Mouse (Mus musculus) hindbrain, embryonic 13.5 days (tissue): ENCODE measurements at regions not wholly inside any gene's neighbourhood (a gene's known extent, or its start where the extent isn't known, plus 50 kb on each side); places are given as distances from the start of the nearest gene placed in this dataset.

Experiments
- ATAC-seq: fragments of 200-750 bp; cut with Nextera tagmentation; 2 replicates; pipeline ENCODE4 v1.8.0; 2017; ENCODE audit warnings: moderate TSS enrichment; ENCODE audit not compliant: low FRiP score
- H3K27ac ChIP-seq: fragments of 300-500 bp; sonication (generic); 2 replicates; pipeline ENCODE4 v1.5.1; 2015; ENCODE audit warnings: inconsistent platforms, mild to moderate bottlenecking, moderate library complexity
- H3K27me3 ChIP-seq: fragments of 300-500 bp; sonication (generic); 2 replicates; pipeline ENCODE4 v1.6.1; 2015; ENCODE audit warnings: mild to moderate bottlenecking, inconsistent platforms
- H3K36me3 ChIP-seq: fragments of 300-500 bp; sonication (generic); 2 replicates; pipeline ENCODE4 v1.6.1; 2015; ENCODE audit warnings: mild to moderate bottlenecking, inconsistent platforms
- H3K4me1 ChIP-seq: fragments of 300-500 bp; sonication (generic); replicated peaks from 2 replicates; pipeline ENCODE4 v1.6.1; 2015; ENCODE audit warnings: inconsistent platforms
- H3K4me2 ChIP-seq: fragments of 300-500 bp; sonication (generic); 2 replicates; pipeline ENCODE4 v1.6.1; 2015; ENCODE audit warnings: inconsistent platforms, mild to moderate bottlenecking, moderate library complexity
- H3K4me3 ChIP-seq: fragments of 300-500 bp; sonication (generic); 2 replicates; pipeline ENCODE4 v1.5.1; 2015; ENCODE audit warnings: mild to moderate bottlenecking, inconsistent platforms
- H3K9ac ChIP-seq: fragments of 300-500 bp; sonication (generic); 2 replicates; pipeline ENCODE4 v1.6.1; 2015; ENCODE audit warnings: mild to moderate bottlenecking, inconsistent platforms
- H3K9me3 ChIP-seq: fragments of 300-500 bp; sonication (generic); 2 replicates; pipeline ENCODE4 v1.6.1; 2016; ENCODE audit warnings: inconsistent platforms
- WGBS: fragments of 180-500 bp; shearing (Covaris S2); methylation state at CpG from one replicate; pipeline ENCODE4 v1.1.7; 2015; 5-methylcytosine and 5-hydroxymethylcytosine counted together

DNA sequence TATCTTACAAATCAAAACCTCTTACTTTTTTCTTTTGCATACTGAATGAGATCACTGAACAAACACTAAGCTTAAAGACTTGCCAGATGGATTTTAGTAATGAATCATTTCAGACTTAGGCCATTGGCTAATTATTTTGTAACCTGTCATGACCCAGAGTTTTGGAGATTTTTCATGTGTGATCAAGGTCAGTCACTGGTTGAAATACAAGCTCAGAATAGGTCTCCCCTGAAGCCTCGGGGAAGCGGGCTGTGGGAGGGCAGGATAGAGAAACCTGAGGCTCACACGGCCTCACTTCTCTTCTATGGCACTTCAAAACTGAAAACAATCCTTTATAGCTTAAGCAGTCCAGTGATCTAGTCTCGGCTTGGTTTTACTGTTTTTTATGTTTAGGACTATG lies 197.6 kb upstream of the Ednra start:
- 84% methylated on average over 4 of the region's 4 CpGs for WGBS

DNA sequence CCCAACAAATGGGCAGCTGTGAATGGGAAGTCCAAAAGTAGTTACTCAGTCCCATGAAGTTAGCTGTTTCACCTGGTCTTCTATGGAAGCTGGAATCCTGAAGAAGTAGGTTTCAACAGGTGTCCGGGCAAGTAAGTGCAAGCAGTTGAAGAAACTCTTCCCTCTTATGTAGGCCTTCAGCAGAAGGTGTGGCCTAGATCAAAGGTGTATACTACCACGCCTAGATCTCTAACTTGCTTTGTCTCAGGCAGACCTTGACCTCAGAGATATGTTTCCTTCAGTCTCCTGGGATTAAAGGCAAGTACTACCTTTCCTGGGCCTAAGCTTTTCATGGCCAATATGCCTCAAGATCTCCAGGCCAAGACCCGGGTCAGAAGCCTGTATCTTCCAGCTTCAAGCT lies 223.4 kb upstream of the Ednra start:
- WGBS, result 92% methylated on average over 3 of the region's 3 CpGs
- Histone ChIP-seq H3K27me3 (no peaks in the 10 kb centered on the region), H3K4me2 (no peak overlapping the region), H3K36me3 (no peaks in the 10 kb centered on the region), H3K9ac (no peak overlapping the region), H3K4me3 (no peak overlapping the region), H3K9me3 (no peaks in the 10 kb centered on the region), H3K27ac (no peak overlapping the region), H3K4me1 (no peaks in the 10 kb centered on the region)
- no peak for ATAC-seq

More for the DNA sequence above, 197.6 kb upstream of the Ednra start:
- no peak overlapping the region for H3K4me2 ChIP-seq
- no peaks in the 10 kb centered on the region for H3K36me3 ChIP-seq
- H3K9ac ChIP-seq, result no peak overlapping the region
- no peaks in the 10 kb centered on the region for H3K27me3 ChIP-seq
- ATAC-seq, result no peak
- H3K4me3 ChIP-seq, result no peak overlapping the region
- no peaks in the 10 kb centered on the region for H3K4me1 ChIP-seq
- no peak overlapping the region for H3K27ac ChIP-seq
- H3K9me3 ChIP-seq, result peaks cover 4% of the 10 kb centered on the region; the same call in 1 of the 2 replicates

DNA sequence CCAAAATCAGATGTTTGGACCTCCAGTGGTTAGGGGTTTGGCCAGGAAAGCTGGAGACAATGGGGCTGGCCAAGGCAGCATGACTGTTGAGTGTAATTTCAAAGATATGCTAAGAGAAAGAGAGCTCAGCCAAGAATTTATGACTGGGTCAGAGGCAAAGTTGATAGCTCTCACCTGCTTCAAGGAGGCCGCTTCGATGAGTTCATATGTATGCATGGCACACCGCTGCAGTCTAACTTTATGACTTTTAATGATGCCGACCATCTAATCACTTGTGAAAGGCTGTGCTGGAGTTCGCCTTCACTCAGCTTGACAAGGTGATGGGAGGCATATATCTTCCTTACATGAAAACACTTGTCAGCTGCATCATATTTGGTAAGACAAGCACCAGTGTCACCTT lies 225.4 kb upstream of the Ednra start:
- ATAC-seq, result no peak
- Histone ChIP-seq H3K27ac (no peak overlapping the region), H3K27me3 (no peaks in the 10 kb centered on the region), H3K4me2 (no peak overlapping the region), H3K4me3 (no peak overlapping the region), H3K36me3 (no peaks in the 10 kb centered on the region), H3K9me3 (no peaks in the 10 kb centered on the region), H3K4me1 (no peaks in the 10 kb centered on the region), H3K9ac (no peak overlapping the region)
- WGBS, result 93% methylated on average over 5 of the region's 5 CpGs

DNA sequence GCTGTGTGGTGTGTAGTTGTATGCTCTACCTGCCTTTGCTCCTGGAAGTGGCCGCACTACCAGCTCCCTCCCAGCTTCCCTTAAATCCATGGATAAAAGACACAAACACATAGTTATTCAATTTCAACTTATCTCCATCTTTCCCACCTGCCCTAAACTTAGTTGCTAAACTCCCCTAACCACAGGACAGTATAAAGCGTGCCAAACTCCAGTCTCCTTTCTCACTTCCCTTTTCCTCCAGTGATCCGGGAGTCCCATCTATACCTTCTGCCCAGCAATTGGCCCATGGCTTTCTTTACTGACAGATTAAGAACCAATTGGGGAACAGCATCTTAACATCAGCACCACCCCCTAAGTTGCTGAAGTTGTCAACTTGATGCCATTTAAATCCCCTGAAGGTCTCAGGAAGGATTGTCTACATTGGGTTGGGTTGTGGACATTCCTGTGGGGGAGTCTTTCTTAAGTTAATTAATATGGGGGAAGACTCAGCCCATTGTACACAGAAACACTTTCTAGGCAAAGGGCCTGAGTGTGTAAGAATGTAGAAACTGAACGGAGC lies 234.6 kb upstream of the Ednra start:
- Histone ChIP-seq H3K4me3 (no peak overlapping the region), H3K27me3 (no peaks in the 10 kb centered on the region), H3K4me2 (no peak overlapping the region), H3K4me1 (no peaks in the 10 kb centered on the region), H3K9ac (no peak overlapping the region), H3K27ac (no peak overlapping the region), H3K36me3 (no peaks in the 10 kb centered on the region), H3K9me3 (no peaks in the 10 kb centered on the region)
- no peak for ATAC-seq
- 89% methylated on average over 4 of the region's 4 CpGs for WGBS

DNA sequence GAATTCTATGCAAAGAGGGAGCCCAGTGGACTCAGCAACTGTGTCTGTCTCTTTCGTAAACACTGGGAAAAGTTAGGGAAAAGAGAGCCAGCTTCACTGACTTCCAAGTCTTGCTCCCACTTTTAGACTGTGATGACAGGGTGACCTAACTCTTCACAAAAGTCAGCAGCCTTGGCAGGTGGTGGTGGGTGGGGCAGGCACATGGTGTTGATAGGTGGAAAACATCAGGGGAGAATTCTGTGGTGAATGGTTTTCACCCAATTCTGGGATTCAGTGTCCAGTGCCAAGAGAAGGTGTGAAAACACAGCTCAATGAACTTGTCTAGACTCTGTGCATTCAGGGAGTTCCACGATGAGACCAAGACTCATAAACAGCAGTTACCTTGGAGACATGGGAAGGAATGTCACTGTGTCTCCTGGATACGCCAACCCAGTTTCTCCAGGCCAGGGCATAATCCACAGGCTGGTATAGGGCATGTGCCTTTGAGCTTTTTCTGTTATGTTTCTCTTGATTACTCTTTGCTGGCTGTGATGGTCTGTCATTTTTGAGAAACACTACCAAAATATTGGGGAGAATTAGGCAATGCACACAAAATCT lies 238.9 kb upstream of the Ednra start:
- 49% methylated on average over 3 of the region's 3 CpGs for WGBS
- Histone ChIP-seq H3K4me3 (no peak overlapping the region), H3K4me1 (no peaks in the 10 kb centered on the region), H3K9me3 (no peaks in the 10 kb centered on the region), H3K36me3 (no peaks in the 10 kb centered on the region), H3K4me2 (no peak overlapping the region), H3K27me3 (no peaks in the 10 kb centered on the region), H3K9ac (no peak overlapping the region), H3K27ac (no peak overlapping the region)
- no peak for ATAC-seq

DNA sequence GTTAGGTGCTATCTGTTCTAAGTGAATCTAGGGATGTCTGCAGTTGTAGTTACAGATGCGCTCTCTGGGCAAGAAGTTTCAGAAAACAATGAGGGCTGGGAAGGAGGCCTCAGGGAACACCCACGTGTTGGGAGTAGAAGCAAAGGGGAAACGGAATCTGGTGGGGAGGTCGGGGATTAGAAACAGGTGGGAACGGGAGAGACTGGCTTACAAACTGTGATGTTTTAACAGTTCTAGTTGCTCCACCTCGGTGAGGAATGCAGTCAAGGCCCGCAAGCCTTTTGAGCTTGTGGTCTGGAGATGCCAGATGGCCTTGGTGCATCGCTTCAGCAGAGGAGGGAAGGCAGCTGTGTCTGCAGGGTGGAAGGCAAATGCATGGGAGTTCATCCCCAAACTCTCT lies 242.7 kb upstream of the Ttc29 start:
- no peaks in the 10 kb centered on the region for H3K4me1 ChIP-seq
- no peak overlapping the region for H3K9ac ChIP-seq
- H3K9me3 ChIP-seq, result 0 out of 2 replicates have a peak, but pooled peaks cover 2% of the 10 kb centered on the region
- H3K36me3 ChIP-seq, result no peaks in the 10 kb centered on the region
- no peak overlapping the region for H3K4me3 ChIP-seq
- ATAC-seq, result no peak
- no peak overlapping the region for H3K4me2 ChIP-seq
- 75% methylated on average over 8 of the region's 8 CpGs for WGBS
- H3K27me3 ChIP-seq, result no peaks in the 10 kb centered on the region
- H3K27ac ChIP-seq, result no peak overlapping the region

DNA sequence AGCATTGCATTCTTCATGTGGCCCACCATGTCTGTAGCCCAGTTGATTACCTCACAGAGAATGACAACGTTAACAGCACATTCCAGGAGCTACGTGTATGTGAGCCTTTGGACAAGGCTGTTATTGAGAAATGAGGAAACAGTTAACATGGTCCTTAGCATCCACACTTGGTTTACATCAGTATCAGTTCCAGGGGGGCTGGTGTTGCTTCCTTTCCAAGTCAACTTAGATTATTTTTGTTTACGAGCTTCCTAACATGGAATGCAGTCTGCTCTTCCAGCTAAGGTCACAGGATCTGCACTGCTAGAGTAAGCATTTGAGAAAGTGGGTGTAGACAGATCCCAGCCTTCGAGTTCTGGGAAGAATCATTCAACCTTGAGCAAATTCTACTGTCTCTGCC lies 239.4 kb upstream of the Ttc29 start:
- no peak overlapping the region for H3K4me2 ChIP-seq
- H3K27ac ChIP-seq, result no peak overlapping the region
- 78% methylated on average over 4 of the region's 4 CpGs for WGBS
- H3K9me3 ChIP-seq, result 0 out of 2 replicates have a peak, but pooled peaks cover 3% of the 10 kb centered on the region
- no peak overlapping the region for H3K4me3 ChIP-seq
- H3K27me3 ChIP-seq, result no peaks in the 10 kb centered on the region
- no peak for ATAC-seq
- no peaks in the 10 kb centered on the region for H3K4me1 ChIP-seq
- no peak overlapping the region for H3K9ac ChIP-seq
- no peaks in the 10 kb centered on the region for H3K36me3 ChIP-seq

- ATAC-seq, result no peak
- H3K9me3 ChIP-seq, result 0 out of 2 replicates have a peak, but pooled peaks cover 3% of the 10 kb centered on the region
- no peak overlapping the region for H3K9ac ChIP-seq
- H3K36me3 ChIP-seq, result no peaks in the 10 kb centered on the region
- H3K27ac ChIP-seq, result no peak overlapping the region
- no peak overlapping the region for H3K4me2 ChIP-seq
- no peaks in the 10 kb centered on the region for H3K27me3 ChIP-seq
- H3K4me1 ChIP-seq, result no peaks in the 10 kb centered on the region
- no peak overlapping the region for H3K4me3 ChIP-seq
- 68% methylated on average over 2 of the region's 2 CpGs for WGBS
Observed at GRCm38 (mm10) chr8:77979106-77979505, 234.0 kb upstream of the Ttc29 start.

GRCm38 (mm10) chr8:77980701-77981100 lies 232.4 kb upstream of the Ttc29 start:
- Histone ChIP-seq H3K9ac (no peak overlapping the region), H3K36me3 (no peaks in the 10 kb centered on the region), H3K4me1 (no peaks in the 10 kb centered on the region), H3K27me3 (no peaks in the 10 kb centered on the region), H3K9me3 (no peaks in the 10 kb centered on the region), H3K4me2 (no peak overlapping the region), H3K4me3 (no peak overlapping the region), H3K27ac (no peak overlapping the region)
- no peak for ATAC-seq
- 86% methylated on average over 3 of the region's 3 CpGs for WGBS

GRCm38 (mm10) chr8:77982031-77982430 lies 231.1 kb upstream of the Ttc29 start:
- no peak for ATAC-seq
- Histone ChIP-seq H3K27me3 (no peaks in the 10 kb centered on the region), H3K4me2 (no peak overlapping the region), H3K4me1 (no peaks in the 10 kb centered on the region), H3K36me3 (no peaks in the 10 kb centered on the region), H3K9me3 (no peaks in the 10 kb centered on the region), H3K4me3 (no peak overlapping the region), H3K9ac (no peak overlapping the region), H3K27ac (no peak overlapping the region)
- 87% methylated on average over 3 of the region's 3 CpGs for WGBS

DNA sequence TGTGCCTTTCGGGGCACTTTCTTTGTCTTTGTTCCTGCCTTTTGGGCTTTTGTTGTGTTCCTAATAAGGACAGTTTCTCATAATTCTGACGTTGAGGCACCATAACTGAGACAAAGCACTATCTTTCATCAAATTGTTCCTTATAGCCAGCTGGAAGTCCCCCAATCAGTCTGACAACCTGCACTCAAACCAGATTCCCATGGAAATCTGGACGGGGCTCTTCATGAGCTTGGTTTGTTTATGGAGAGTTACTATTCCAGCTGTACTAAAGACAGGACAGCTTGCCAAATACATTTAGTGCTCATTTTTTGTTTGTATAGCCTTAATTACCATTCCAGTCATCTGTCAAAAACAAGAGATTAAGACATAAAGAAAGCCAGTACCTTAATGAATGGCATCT lies 229.6 kb upstream of the Ttc29 start:
- no peaks in the 10 kb centered on the region for H3K36me3 ChIP-seq
- H3K9me3 ChIP-seq, result no peaks in the 10 kb centered on the region
- 71% methylated on average over 3 of the region's 3 CpGs for WGBS
- H3K4me3 ChIP-seq, result no peak overlapping the region
- H3K27me3 ChIP-seq, result no peaks in the 10 kb centered on the region
- no peaks in the 10 kb centered on the region for H3K4me1 ChIP-seq
- H3K9ac ChIP-seq, result no peak overlapping the region
- H3K27ac ChIP-seq, result no peak overlapping the region
- ATAC-seq, result no peak
- H3K4me2 ChIP-seq, result no peak overlapping the region

GRCm38 (mm10) chr8:77987237-77987636 lies 225.9 kb upstream of the Ttc29 start:
- Histone ChIP-seq H3K36me3 (no peaks in the 10 kb centered on the region), H3K4me2 (no peak overlapping the region), H3K27me3 (no peaks in the 10 kb centered on the region), H3K4me1 (no peaks in the 10 kb centered on the region), H3K27ac (no peak overlapping the region), H3K9ac (no peak overlapping the region), H3K4me3 (no peak overlapping the region), H3K9me3 (no peaks in the 10 kb centered on the region)
- no peak for ATAC-seq

DNA sequence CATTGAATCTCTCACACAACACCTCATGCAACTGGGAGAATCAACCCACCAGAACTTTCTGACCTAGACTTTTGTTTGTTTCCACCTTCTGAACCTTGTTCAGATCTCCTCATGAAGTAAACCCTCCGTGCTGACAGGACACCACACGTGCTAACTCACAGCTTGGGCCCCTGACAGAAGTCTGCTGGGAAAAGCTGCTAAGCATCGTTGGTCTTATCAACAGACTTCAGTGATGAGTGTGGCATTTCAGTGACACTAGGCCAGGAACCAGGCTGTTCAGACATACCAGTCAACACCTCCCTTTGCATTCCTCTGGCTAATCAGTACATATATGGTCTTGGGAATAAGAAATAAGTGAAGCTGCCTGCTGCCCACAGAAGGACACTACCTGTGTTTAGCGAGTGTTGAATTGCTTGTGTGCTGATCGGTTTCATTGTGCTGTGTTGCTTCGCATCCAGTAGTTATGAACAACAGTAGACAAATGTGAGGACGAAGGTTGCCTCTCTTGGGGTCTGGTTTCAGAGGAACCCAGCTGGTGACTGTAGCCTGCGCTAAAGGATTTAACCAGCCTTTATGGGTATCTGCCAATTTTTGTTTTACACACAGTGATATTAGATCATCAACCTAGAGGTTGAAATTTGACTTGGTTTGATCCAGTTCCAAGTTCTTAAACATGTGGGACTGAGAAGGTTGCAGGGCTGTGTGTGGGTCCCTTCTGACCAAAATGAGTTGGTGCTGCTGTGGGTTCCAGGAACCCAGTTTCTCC lies 224.6 kb upstream of the Ttc29 start:
- Histone ChIP-seq H3K9ac (no peak overlapping the region), H3K27me3 (no peaks in the 10 kb centered on the region), H3K36me3 (no peaks in the 10 kb centered on the region), H3K4me2 (no peak overlapping the region), H3K4me3 (no peak overlapping the region), H3K4me1 (no peaks in the 10 kb centered on the region), H3K9me3 (no peaks in the 10 kb centered on the region), H3K27ac (no peak overlapping the region)
- no peak for ATAC-seq
- 89% methylated on average over 8 of the region's 8 CpGs for WGBS
